Mouse (Mus musculus): ENCODE results near the gene Lin54. TPM values are rescaled to one million over a fixed set of nuclear protein-coding genes. Genes with fewer than 3 reads are reported as not detected.

Gene Lin54
- polyA plus RNA-seq, 1 experiment = 13.8 TPM

GRCm38 (mm10) chr5:100423626-100424025 lies 76.8 kb downstream of the Lin54 start:
- H3K4me1 ChIP-seq (ENCODE audit: control insufficient read depth, insufficient read depth, low read length) = no peaks in the 10 kb centered on the region; the same call in 1 of the 2 replicates
- H3K27me3 ChIP-seq (ENCODE audit: control insufficient read depth, insufficient read depth, low read length) = no peaks in the 10 kb centered on the region
- H3K36me3 ChIP-seq (ENCODE audit: control insufficient read depth, insufficient read depth, low read length) = peaks cover 1% of the 10 kb centered on the region
- H3K27ac ChIP-seq (ENCODE audit: control insufficient read depth, insufficient read depth, low read depth, low read length) = no peak overlapping the region
- no peak overlapping the region for H3K4me3 ChIP-seq (ENCODE audit: control insufficient read depth, low read depth, low read length)
- no peak for TF ChIP-seq CTCF (IDR thresholded peaks at IDR 0.05; ENCODE audit: control insufficient read depth, insufficient read depth, insufficient replicate concordance, low read depth, low read length)
- no peak for TF ChIP-seq POLR2A (IDR thresholded peaks at IDR 0.05; ENCODE audit: control insufficient read depth, low read depth, low read length)

GRCm38 (mm10) chr5:100418861-100419260 lies 81.6 kb downstream of the Lin54 start:
- Histone ChIP-seq H3K36me3 (ENCODE audit: control insufficient read depth, insufficient read depth, low read length) (peaks cover 1% of the 10 kb centered on the region; the same call in 1 of the 2 replicates), H3K27ac (ENCODE audit: control insufficient read depth, insufficient read depth, low read depth, low read length) (no peak overlapping the region), H3K27me3 (ENCODE audit: control insufficient read depth, insufficient read depth, low read length) (no peaks in the 10 kb centered on the region), H3K4me1 (ENCODE audit: control insufficient read depth, insufficient read depth, low read length) (no peaks in the 10 kb centered on the region; the same call in 1 of the 2 replicates), H3K4me3 (ENCODE audit: control insufficient read depth, low read depth, low read length) (no peak overlapping the region)
- TF ChIP-seq CTCF (IDR thresholded peaks at IDR 0.05; ENCODE audit: control insufficient read depth, insufficient read depth, insufficient replicate concordance, low read depth, low read length) = no peak
- TF ChIP-seq POLR2A (IDR thresholded peaks at IDR 0.05; ENCODE audit: control insufficient read depth, low read depth, low read length) = no peak

GRCm38 (mm10) chr5:100418077-100418476 lies 82.4 kb downstream of the Lin54 start:
- TF ChIP-seq CTCF (IDR thresholded peaks at IDR 0.05; ENCODE audit: control insufficient read depth, insufficient read depth, insufficient replicate concordance, low read depth, low read length) = no peak
- TF ChIP-seq POLR2A (IDR thresholded peaks at IDR 0.05; ENCODE audit: control insufficient read depth, low read depth, low read length) = no peak
- Histone ChIP-seq H3K36me3 (ENCODE audit: control insufficient read depth, insufficient read depth, low read length) (peaks cover 1% of the 10 kb centered on the region; the same call in 1 of the 2 replicates), H3K4me1 (ENCODE audit: control insufficient read depth, insufficient read depth, low read length) (no peaks in the 10 kb centered on the region), H3K4me3 (ENCODE audit: control insufficient read depth, low read depth, low read length) (no peak overlapping the region), H3K27ac (ENCODE audit: control insufficient read depth, insufficient read depth, low read depth, low read length) (no peak overlapping the region), H3K27me3 (ENCODE audit: control insufficient read depth, insufficient read depth, low read length) (no peaks in the 10 kb centered on the region)

GRCm38 (mm10) chr5:100415761-100416590 lies 84.5 kb downstream of the Lin54 start, which contains the start of gene Sec31a:
Gene Sec31a (minus strand): TSS chr5:100416234.
- H3K36me3 ChIP-seq (ENCODE audit: control insufficient read depth, insufficient read depth, low read length) = peaks cover 1% of the 10 kb centered on the region; the same call in 1 of the 2 replicates
- no peaks in the 10 kb centered on the region for H3K4me1 ChIP-seq (ENCODE audit: control insufficient read depth, insufficient read depth, low read length)
- H3K27ac ChIP-seq (ENCODE audit: control insufficient read depth, insufficient read depth, low read depth, low read length) = peak within 1 kb of the TSS; percentile 91
- H3K27me3 ChIP-seq (ENCODE audit: control insufficient read depth, insufficient read depth, low read length) = no peaks in the 10 kb centered on the region
- H3K4me3 ChIP-seq (ENCODE audit: control insufficient read depth, low read depth, low read length) = peak within 1 kb of the TSS; percentile 93
- TF ChIP-seq CTCF (IDR thresholded peaks at IDR 0.05; ENCODE audit: control insufficient read depth, insufficient read depth, insufficient replicate concordance, low read depth, low read length) = no peak
- peak; percentile 82 for TF ChIP-seq POLR2A (IDR thresholded peaks at IDR 0.05; ENCODE audit: control insufficient read depth, low read depth, low read length)

- TF ChIP-seq POLR2A (IDR thresholded peaks at IDR 0.05; ENCODE audit: control insufficient read depth, low read depth, low read length) = no peak
- no peak for TF ChIP-seq CTCF (IDR thresholded peaks at IDR 0.05; ENCODE audit: control insufficient read depth, insufficient read depth, insufficient replicate concordance, low read depth, low read length)
- Histone ChIP-seq H3K36me3 (ENCODE audit: control insufficient read depth, insufficient read depth, low read length) (no peaks in the 10 kb centered on the region), H3K27ac (ENCODE audit: control insufficient read depth, insufficient read depth, low read depth, low read length) (no peak overlapping the region)
Observed at GRCm38 (mm10) chr5:100414474-100415196, 85.8 kb downstream of the Lin54 start.

GRCm38 (mm10) chr5:100412886-100413285 lies 87.6 kb downstream of the Lin54 start:
- Histone ChIP-seq H3K4me3 (ENCODE audit: control insufficient read depth, low read depth, low read length) (no peak overlapping the region), H3K4me1 (ENCODE audit: control insufficient read depth, insufficient read depth, low read length) (no peaks in the 10 kb centered on the region), H3K36me3 (ENCODE audit: control insufficient read depth, insufficient read depth, low read length) (no peaks in the 10 kb centered on the region), H3K27me3 (ENCODE audit: control insufficient read depth, insufficient read depth, low read length) (no peaks in the 10 kb centered on the region), H3K27ac (ENCODE audit: control insufficient read depth, insufficient read depth, low read depth, low read length) (no peak overlapping the region)
- TF ChIP-seq POLR2A (IDR thresholded peaks at IDR 0.05; ENCODE audit: control insufficient read depth, low read depth, low read length) (no peak), CTCF (IDR thresholded peaks at IDR 0.05; ENCODE audit: control insufficient read depth, insufficient read depth, insufficient replicate concordance, low read depth, low read length) (no peak)

More at GRCm38 (mm10) chr5:100414474-100415196, 85.8 kb downstream of the Lin54 start:
- no peak overlapping the region for H3K4me3 ChIP-seq (ENCODE audit: control insufficient read depth, low read depth, low read length)
- H3K4me1 ChIP-seq (ENCODE audit: control insufficient read depth, insufficient read depth, low read length) = no peaks in the 10 kb centered on the region
- H3K27me3 ChIP-seq (ENCODE audit: control insufficient read depth, insufficient read depth, low read length) = no peaks in the 10 kb centered on the region

- Histone ChIP-seq H3K36me3 (ENCODE audit: control insufficient read depth, insufficient read depth, low read length) (no peaks in the 10 kb centered on the region), H3K4me1 (ENCODE audit: control insufficient read depth, insufficient read depth, low read length) (no peaks in the 10 kb centered on the region), H3K4me3 (ENCODE audit: control insufficient read depth, low read depth, low read length) (no peak overlapping the region), H3K27me3 (ENCODE audit: control insufficient read depth, insufficient read depth, low read length) (no peaks in the 10 kb centered on the region), H3K27ac (ENCODE audit: control insufficient read depth, insufficient read depth, low read depth, low read length) (no peak overlapping the region)
- TF ChIP-seq CTCF (IDR thresholded peaks at IDR 0.05; ENCODE audit: control insufficient read depth, insufficient read depth, insufficient replicate concordance, low read depth, low read length) (no peak), POLR2A (IDR thresholded peaks at IDR 0.05; ENCODE audit: control insufficient read depth, low read depth, low read length) (no peak)
Observed at GRCm38 (mm10) chr5:100410281-100410680, 90.2 kb downstream of the Lin54 start.

All from testis, adult 2 months (tissue).